Mouse (Mus musculus) telencephalon, adult 2 months (tissue): ENCODE measurements around the gene Sp140.
"Not testable (repeated sequence)": the region's sequence is repeated elsewhere in the genome, so short reads cannot be mapped to it uniquely, and the experiment has no call there.

Experiments
- DNase-seq: peaks from one replicate; pipeline ENCODE4 v3.0.0-alpha.2; 2011; ENCODE audit warnings: low read depth, low spot score

Sp140 gene

GRCm38 (mm10) chr1:85638144-85638543, 38.0 kb downstream of the Sp140 start:
- DNase-seq = not testable (repeated sequence)

DNA sequence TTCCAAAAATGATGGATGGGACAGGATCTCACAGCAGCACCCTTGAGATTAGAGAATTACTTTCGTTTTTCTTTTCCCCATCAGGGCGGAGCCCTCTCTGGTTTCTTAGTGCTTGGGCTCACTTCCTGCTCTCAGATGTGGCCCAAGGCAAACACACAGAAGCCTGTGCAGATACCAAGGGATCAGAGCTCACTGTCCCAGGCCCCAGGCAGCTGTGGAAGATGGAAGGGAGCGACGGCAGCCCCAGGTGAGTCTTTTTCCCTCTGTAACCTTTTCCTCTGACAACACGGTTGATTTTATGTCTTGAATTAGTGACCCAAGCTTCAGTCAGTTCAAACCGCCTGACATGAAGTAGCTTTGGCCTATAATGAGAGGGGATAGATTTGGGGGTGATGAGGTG, 49.7 kb downstream of the Sp140 start, which contains the start of gene Sp100:
Gene Sp100, plus strand, starts transcription at position 108 of the 400 bp plus-strand sequence.
- DNase-seq = not testable (repeated sequence)

- not testable (repeated sequence) for DNase-seq
These were observed 50.3 kb downstream of the Sp140 start for GRCm38 (mm10) chr1:85650524-85650923.

- DNase-seq = not testable (repeated sequence)
These were observed 51.6 kb downstream of the Sp140 start for GRCm38 (mm10) chr1:85651770-85652275.

- not testable (repeated sequence) for DNase-seq
These were observed 57.0 kb downstream of the Sp140 start for GRCm38 (mm10) chr1:85657211-85657610.

- no peak for DNase-seq
These were observed 64.1 kb downstream of the Sp140 start for GRCm38 (mm10) chr1:85664266-85664665.

GRCm38 (mm10) chr1:85680226-85680625, 80.0 kb downstream of the Sp140 start:
- no peak for DNase-seq

GRCm38 (mm10) chr1:85686666-85687065, 86.5 kb downstream of the Sp140 start:
- DNase-seq = no peak

DNA sequence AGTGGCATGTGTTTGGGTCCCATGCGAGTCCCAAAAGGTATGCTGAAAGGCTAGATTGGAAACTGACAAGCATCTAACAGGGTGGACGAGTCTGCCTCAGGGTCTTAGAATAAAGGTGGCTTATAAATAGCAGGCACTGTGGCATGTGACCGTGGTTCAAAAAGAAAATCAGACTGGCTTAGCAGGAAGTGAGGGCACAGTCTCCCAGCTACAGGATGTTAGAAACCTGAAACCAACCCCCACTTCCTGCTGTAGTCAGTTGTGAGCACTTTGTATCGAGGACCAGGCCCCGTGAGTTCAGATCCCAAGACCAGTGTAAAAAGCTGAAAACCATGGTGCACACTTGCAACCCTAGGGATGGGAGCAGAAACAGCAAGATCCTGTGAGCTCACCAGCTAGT, 87.2 kb downstream of the Sp140 start:
- DNase-seq = no peak

DNA sequence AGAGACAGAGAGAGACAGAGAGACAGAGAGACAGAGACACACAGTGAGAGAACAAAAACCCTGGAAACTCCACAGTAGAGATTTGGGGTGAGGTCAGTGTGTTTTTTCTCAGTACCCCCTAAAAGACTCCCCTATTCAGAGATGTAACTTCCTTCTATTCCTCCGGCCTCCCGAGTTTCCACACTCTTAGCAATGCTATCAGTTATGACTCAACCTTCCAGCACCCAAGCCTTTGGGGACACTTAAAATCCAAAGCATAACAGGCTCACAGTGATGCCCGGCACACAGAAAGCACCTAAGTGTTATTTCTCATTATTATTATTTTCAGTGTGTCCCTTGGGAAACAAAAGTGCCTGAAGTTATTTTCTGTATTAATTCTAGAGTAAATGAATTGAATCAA, 90.4 kb downstream of the Sp140 start:
- DNase-seq = no peak

GRCm38 (mm10) chr1:85692281-85692680, 92.1 kb downstream of the Sp140 start:
- DNase-seq = no peak

- DNase-seq = no peak
These were observed 93.1 kb downstream of the Sp140 start for GRCm38 (mm10) chr1:85693280-85693679.
